Mouse (Mus musculus): ENCODE results near the gene Tbxa2r. TPM values are rescaled to one million over a fixed set of nuclear protein-coding genes. Genes with fewer than 3 reads are reported as not detected.

The Tbxa2r gene
- total RNA-seq, 2 experiments from 2014 or later, result 5.3 to 7.9 TPM

DNA sequence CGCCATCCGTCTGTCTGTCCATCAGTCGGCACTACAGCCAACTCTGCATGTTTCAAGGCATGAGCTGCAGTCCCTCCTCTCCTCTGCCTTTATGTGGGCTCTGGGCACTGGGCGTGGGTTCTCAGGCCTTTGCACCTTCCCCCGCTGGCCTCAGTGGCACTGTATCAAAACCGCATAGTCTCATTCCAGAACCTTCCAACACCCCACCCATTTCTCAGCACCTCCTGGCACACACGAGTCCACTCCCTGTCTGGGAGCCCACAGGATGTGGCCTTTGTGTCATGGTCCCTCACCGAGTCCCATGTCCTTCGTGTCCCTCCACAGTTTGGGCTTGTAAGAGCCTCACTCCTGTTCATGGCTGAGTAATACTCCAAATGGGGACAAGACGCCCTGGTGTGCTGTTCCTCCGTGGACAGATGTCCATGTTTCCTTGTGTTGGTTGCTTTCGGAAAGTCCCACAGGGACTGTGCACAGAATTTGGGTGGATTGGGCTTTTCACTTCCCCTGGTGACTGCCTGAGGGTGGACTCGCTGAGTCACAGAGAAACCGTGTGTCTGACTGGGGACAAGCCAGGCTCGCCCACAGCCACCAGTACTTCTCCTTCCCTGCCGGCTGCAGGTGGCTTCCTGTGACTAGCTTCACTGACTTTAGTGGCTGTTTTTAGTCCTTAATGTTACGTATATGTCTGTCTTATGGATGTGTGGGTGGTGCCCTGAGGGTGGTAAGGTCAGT is 30.0 kb upstream of the Tbxa2r start:
- intact Hi-C loops (cut with DNase I), result no loop called here
- DNase-seq, result no peak

DNA sequence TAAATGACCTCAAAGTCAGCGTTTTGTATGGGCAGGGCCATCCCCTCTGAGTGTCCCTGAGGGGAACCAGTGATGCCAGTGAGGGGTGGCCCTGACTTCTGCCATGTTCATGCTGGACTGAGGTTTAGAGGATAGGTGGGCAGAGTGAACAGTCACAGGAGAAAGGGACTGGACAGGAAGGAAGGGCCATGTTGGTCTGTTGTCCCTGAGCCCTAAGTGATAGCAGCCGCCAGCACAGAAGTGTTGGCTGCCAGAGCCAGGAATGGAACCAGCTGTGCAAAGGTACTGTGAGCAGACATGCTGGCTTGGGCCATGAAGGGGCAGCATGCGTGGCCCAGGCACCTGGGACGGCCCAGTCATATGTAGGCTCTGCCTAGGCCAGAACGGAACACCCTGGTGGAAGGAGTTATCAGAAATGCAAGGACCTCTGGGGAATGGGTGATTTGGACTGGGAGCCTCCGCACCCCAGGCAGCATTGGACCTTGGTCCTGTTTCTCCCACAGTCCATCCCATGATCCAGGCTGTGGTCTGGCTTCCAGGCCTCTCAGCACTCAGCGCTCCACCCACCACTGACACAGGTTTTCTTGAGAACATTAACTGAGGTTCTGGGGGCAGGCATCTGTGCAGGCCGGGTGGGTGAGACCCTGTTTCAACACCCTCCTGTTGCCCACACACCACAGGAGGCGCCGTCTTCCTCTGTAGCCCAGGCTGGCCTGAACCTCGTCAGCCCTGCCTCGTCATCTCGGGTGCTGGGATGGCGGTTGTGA is 28.8 kb upstream of the Tbxa2r start:
- DNase-seq, result no peak
- intact Hi-C loops (cut with DNase I), result no loop called here

DNA sequence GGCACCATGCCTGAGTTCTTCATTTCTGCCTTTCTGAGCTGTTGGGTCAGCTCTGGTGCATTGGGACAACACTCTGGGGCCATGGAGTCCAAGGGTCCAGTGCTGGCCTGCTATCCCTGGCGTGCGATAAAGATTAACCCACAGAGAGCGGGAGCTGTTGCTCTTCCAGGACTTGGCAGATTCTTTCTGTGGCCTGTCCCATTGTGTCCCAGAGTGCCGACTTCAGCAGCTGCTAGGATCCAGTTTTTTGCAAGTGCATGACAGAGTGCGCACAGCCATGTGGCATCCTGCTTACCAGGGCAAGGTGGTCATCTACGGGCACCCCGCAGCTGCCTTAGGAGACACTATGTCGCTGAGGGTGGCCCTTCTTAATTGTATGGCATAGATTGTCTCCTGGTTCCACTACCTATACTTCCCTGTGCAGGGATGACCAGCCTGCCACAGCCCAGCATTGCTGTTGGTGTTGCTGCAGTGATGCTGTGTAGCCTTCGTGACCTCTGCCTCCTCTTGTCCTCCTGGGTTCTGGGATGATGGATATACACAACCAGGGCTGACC is 28.1 kb upstream of the Tbxa2r start:
- no peak for DNase-seq
- intact Hi-C loops (cut with DNase I), result no loop called here

DNA sequence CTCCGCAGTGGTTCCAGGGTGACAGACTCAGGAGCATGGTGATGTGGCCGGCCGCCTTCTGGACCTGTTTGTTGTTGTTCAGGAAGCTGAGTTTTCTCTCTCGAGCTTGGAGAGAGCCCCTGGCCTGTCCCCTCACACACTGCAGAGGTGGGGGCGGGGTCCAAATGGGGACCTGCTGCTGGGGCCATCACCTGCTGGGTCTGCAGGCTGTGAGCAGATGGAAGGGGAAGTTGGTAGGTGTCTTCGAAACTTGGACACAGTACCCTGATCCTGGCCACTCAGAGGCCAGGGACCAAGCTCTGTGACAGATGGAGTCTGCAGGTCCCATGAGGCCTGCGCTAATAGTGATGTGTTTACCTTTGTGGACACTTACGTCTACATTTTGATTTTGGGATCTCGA is 27.2 kb upstream of the Tbxa2r start:
- intact Hi-C loops (cut with DNase I), result no loop called here
- no peak for DNase-seq

DNA sequence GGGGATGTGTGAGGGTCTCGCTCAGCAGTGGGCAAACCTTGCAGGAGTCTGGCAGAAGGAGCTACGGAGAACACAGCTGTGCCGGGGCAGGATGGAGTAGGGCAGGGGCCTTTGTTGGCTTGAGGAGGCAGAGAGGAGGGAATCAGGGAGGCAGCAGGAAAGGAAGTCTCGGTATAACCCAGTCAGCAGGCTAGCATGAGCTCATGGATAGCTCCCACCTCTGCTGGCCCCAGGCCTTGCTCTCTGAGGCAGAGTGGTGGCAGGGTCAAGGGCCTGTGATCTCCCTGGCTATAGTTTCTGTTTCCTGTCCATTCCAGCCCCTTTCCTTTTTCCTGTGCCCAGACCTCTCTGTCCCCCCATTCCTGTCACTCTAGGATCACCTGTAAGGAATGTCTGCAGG is 26.2 kb upstream of the Tbxa2r start:
- intact Hi-C loops (cut with DNase I), result no loop called here
- no peak for DNase-seq

DNA sequence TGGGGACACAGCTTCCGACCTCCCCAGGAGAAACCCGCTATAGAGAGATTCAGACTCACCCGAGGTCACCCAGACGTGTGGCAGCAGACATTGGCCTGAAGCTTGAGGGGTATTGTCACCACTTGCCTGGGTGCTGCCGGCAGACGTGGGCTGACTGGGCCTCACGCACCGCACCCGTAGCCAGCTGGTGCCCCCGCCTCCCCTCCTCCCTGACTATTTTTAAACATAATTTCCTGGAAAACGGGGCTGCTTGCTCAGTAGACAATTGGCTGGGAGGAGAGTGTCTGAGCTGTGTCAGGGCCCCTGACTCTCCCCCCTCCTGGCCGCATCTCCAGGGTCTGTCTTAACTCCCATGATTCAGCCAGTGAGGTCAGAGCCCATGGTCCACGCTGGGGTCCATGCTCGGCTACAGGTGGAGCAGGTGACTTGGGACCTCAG is 25.7 kb upstream of the Tbxa2r start:
- intact Hi-C loops (cut with DNase I), result no loop called here
- DNase-seq, result peak in 1 of 2 experiments; percentile 50

DNA sequence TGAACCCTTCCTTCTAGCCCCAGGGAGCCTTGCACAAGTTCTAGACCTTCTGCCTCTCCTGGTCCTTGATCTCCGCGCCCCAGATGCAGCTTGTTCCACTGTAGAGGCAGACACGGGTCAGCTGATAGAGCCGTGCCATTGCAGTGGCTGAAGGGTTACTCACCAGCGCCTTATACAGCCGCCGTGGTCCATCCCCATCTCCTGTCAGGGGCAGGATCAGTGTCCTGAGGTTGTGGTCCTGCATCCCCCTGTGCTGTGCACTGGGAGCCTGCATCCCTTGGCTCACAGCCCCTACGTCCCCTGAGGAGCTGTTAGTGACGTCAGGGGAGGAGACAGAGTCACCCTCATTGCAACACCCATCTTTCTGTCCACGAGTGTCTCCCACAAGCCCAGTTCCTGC is 25.3 kb upstream of the Tbxa2r start:
- intact Hi-C loops (cut with DNase I), result no loop called here
- DNase-seq, result no peak

DNA sequence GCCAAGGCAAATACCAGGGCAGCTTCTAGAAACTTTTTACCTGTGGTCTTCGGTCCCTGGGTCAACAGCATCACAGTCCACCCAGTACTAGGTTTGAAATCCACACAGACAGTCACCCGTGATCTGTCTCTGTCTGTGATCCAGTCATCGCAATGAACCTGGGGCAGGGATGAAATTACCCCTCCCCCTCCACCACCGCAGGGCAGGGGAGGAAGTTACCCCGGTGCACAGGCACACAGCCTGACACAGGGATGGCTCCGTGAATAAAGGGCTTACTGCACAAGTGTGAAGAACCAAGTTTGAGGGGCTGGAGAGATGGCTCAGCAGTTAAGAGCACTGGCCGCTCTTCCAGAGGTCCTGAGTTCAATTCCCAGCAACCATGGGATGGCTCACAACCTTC is 24.8 kb upstream of the Tbxa2r start:
- intact Hi-C loops (cut with DNase I), result no loop called here
- no peak for DNase-seq

DNA sequence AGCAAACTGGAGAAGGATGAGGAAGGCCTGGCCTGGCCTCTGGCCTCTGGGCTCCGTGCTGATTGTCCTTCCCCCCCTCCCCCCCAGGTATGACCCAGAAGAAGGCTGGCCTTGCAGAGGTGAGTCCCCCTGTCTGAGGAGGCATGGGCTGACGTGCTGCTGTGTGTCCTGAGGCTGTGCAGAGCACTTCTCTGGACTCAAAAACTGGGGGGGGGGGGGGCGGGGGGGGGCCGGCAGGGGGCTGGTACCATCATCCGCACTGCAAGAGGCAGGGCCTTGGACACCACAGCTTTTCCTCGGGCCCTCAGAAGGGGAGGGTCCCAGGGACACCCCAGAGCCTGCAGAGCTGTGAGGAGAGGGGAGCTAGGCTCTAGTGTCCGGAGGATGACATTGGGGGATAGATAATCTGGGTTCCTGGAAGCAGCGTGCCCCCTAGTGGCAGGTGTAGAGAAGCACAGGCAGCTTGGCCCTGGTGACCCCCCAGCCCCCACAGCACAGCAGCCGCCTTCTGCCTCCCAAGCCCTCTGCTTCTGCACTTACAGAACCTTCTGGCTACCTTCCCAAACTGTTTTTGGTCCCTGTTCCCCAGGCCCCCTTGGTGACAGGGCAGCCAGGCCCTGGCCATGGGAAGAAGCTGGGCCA is 23.8 kb upstream of the Tbxa2r start:
- peak; percentile 67 to 77 for DNase-seq
- intact Hi-C loops (cut with DNase I), result loop anchor here (1.0 kb wide), 1 partner anchor 15 kb away; no protein-coding TSS in a partner anchor

DNA sequence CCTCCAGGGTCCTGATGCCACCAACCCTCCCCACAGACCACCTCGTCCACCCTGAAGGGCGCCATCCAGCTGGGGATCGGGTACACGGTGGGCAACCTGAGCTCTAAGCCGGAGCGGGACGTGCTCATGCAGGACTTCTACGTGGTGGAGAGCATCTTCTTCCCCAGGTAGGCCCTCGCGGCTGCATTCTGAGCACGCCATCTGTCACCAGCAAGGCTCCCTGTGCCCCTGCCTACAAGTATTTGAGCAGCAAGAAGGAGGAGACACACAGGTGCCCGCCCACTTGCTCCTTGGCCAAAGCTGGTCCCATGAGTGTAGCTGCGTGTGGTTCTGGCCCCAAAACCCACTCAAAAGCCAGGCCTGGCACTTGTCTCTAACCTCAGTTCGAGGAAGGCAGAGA is 22.9 kb upstream of the Tbxa2r start:
- DNase-seq, result no peak
- intact Hi-C loops (cut with DNase I), result loop anchor here (1.0 kb wide), 1 partner anchor 16 kb away; no protein-coding TSS in a partner anchor

DNA sequence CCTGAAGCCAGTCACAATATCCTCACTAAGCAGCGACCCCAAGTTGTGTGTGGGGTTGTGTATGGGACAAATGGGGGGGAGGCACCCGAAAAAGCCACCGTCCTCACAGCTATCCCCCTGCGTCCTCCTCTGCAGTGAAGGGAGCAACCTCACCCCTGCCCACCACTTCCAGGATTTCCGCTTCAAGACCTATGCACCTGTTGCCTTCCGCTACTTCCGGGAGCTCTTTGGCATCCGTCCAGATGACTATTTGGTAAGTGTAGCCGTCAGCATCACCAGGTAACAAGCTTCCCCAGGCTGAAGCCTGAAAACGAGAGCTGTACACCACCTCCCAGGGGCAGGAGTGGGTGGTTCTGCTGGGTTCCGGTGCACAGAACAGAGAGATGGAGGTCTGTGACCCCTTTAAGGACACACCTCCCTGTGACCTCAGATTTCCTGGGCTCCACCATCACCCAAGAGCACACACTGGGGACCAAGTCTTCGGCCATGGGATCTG is 22.3 kb upstream of the Tbxa2r start:
- DNase-seq, result no peak
- intact Hi-C loops (cut with DNase I), result no loop called here

DNA sequence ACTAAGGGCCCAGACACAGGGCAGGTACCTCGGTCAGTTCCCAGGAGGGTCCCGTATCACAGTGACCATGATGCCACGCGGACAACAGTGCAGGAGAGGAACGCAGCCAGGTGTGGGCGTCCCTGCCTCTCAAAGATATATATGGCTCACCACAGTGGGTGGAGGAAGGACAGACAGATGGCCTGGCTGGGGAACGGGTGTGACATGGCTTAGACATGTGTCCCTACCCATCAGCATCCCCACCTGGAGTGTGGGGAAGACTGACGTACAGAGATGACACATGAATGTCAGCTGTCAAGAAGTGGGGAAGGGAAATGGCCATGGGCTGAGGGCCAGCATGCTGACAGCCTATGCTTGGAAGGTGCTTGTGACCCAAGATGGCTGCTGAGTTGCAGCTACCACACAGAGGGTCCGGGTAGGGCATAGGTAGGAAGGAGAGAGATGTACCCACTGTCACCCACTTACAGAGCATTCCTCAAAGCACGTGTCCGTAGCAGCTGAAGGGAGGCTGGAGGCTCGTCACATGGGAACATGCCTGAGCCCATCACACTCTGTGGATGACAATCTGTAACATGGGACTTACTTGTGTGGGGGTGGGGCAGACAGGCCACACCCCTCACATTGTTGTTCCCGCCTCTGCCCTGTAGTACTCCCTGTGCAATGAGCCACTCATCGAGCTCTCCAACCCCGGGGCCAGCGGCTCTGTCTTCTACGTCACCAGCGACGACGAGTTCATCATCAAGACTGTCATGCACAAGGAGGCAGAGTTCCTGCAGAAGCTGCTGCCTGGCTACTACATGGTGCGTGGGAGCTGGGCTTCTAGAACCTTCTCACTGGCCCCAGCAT is 21.5 kb upstream of the Tbxa2r start:
- DNase-seq, result no peak
- intact Hi-C loops (cut with DNase I), result no loop called here

DNA sequence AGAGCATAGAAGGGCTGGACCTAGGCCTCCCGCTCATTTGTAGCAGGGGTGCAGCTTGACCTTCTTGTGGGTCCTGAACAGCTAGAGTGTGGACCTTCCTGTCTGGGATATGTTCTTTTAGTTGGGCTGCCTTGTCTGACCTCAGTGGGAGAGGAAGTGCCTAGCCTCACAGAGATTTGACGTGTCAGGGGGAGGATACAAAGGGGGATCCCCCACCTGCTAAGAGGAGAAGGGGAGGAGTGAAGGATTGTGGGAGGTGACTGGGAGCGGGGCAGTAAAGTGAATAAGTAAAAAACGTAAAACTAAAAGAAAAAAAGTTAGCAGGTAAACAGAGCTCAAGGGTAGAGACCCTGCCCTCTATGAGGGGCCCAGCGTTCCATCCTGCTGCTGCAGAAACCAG is 19.0 kb upstream of the Tbxa2r start:
- DNase-seq, result no peak
- intact Hi-C loops (cut with DNase I), result no loop called here

DNA sequence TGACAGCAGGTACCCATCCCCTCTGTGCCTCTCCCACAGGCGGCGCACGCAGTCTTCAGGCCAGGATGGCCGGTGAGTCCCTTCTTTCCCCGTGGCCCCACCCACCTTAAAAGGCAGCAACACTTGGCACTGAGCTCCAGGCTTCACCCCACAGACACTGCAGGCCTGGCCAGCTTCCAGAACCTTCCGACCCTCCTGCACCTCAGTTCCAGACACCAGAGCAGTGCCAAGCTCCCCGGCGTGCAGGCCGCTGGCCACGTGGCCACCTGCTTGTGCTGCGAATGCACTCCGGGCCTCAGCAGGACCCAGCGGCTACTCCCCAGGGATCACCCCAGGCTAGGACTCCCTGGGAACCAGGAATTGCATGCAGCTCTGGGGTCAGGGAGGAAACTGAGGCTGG is 14.9 kb upstream of the Tbxa2r start:
- DNase-seq, result no peak
- intact Hi-C loops (cut with DNase I), result no loop called here

DNA sequence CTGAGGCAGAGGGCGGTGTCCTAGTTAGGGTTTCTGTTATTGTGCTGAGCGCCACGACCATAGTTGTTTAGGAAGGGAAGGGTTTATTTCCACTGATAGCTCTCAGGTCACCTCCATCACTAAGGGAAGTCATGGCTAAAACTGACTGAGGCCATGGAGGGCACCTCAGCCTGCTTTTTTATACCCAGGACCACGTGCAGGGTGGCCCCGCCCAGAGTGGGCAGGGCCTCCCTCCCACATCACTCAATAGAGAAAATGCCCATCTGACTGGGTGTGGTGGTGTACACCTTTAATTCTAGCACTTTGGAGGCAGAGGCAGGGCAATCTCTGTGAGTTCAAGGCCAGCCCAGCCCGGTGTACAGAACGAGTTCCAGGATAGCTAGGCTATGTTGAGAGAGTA is 14.3 kb upstream of the Tbxa2r start:
- intact Hi-C loops (cut with DNase I), result no loop called here
- no peak for DNase-seq

DNA sequence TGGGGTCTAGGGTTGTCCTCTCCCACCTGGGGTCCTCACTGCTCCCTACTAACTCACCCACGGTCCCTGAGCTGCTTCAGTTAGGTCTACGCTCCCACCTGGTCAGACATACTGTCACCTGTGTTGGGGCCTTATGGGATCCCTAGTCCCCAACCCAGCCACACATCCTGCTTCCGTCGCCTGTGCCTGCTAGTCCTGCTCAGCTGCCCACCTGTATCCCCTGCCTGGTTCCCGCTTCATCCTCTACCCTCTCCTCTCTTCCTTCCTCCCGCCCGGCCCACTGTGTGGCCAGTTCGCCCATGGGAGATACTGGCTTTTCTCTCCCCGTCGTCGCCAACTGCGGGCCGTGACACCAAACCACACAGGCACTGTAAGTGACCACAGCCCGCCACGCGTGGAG is 12.9 kb upstream of the Tbxa2r start:
- no peak for DNase-seq
- intact Hi-C loops (cut with DNase I), result no loop called here

DNA sequence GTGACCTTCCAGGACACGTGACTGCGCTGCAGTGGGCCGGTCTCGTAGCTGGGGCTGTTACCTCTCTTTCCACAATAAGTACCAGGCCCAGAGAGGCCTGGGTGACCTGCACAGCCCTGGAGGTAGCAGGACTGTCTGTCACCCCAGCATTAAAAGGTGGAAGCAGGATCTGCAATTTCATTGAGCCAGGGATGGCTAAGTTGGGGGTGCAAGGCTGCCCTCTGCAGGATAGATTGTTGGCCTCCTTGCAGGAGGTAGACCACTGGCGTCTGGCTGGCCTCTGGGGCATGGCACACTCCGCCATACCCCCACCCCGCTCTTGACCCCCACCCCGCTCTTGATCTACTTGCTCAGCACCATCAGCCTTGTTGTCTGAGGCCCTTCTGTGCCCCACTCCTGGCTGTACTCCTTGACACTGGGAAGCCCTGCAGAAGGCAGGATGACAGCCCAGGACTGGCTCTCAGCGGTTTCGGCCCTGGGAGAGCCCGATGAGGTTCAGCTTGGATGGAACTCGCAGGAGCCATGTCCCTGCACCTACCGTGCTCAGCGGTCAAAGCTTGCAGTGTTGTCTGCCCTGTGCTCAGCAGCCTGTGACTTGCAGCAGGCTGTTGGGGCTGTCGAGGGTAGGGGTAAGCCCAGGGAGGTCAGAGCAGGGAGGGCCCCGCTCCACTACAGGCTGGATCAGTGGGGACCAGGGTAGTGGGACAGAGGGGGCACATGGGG is 12.0 kb upstream of the Tbxa2r start:
- intact Hi-C loops (cut with DNase I), result no loop called here
- DNase-seq, result peak in 1 of 2 experiments; percentile 49

DNA sequence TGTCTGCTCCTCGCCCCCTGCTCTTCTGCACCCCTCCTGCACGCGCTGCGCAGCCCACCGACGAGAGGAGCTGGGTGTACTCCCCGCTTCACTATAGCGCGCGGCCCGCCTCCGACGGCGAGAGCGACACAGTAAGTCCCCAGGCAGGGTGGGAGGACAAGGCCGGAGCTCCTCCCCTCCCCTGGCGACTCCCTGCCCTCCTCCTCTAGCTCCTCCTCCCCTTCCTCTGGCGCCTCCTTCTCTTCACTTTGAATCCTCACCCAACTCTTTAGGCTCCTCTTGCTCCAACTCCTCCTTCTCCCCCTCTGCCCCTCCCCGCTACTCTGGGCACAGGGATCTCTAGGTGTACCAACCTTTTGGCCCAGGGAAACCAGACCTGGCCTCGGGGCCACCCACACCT is 11.3 kb upstream of the Tbxa2r start:
- no peak for DNase-seq
- intact Hi-C loops (cut with DNase I), result no loop called here

DNA sequence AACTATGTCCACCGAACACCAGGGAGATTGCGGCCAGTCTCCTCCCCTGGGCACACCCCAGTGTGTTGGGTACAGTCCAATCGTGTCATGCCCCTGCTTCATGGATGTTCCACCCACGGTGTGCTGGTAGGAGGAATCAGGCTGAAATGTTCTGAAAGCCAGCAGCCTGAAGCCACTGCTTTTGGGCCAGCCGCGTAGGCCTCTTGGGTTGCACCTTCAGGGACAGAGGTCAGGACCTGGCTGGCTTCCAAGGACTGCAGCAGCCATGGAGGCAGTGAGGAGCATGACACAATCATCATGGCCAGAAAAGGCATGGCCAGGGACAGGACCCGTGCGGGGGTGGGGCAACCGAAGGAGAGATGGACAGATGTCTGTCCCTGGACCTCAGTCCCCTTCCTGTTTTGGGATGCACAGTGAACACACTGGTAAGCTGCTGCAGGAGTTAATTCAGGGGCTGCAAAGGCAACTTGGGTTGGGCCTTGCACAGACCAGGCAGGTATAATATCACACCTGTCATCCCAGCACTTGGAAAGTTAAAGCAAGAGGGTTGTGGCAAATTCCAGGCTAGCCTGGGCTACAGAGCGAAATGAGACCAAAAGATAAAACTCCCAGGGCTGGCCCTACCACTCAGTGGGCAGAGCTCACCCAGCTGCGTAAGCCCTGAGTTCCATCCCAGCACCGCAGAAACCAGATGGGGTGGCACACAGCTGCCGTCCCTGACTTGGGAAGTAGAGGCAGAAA is 9.8 kb upstream of the Tbxa2r start:
- no peak for DNase-seq
- intact Hi-C loops (cut with DNase I), result no loop called here
